Mouse (Mus musculus) urinary bladder, adult 18-20 months (tissue): ENCODE data around the gene Zfand3.

Experiments
- DNase-seq, 2 experiments: peaks; one replicate each; pipeline ENCODE4 v3.0.0; 2022; ENCODE audit warnings: low spot score in 2 of 2, mixed read lengths in 2 of 2

Gene Zfand3

GRCm38 (mm10) chr17:29998566-29999295 is 5.8 kb upstream of the Zfand3 start:
- no peak for DNase-seq

GRCm38 (mm10) chr17:30005103-30005443 is 540 bp downstream of the Zfand3 start:
- peak in 1 of 2 experiments; percentile 50 for DNase-seq

- peak; percentile 10 to 30 for DNase-seq
Measured at GRCm38 (mm10) chr17:30005451-30005941, 963 bp downstream of the Zfand3 start.

- DNase-seq = no peak
Measured at GRCm38 (mm10) chr17:30006877-30007276, 2.3 kb downstream of the Zfand3 start.

- DNase-seq = no peak
Measured at GRCm38 (mm10) chr17:30007883-30008282, 3.4 kb downstream of the Zfand3 start.

- DNase-seq = no peak
Measured at GRCm38 (mm10) chr17:30008392-30008791, 3.9 kb downstream of the Zfand3 start.

GRCm38 (mm10) chr17:30014660-30015059 is 10.1 kb downstream of the Zfand3 start:
- DNase-seq = no peak

GRCm38 (mm10) chr17:30018927-30019610 is 14.5 kb downstream of the Zfand3 start:
- DNase-seq = no peak

- DNase-seq = no peak
Measured at GRCm38 (mm10) chr17:30019942-30020341, 15.4 kb downstream of the Zfand3 start.

GRCm38 (mm10) chr17:30024651-30025050 is 20.1 kb downstream of the Zfand3 start:
- peak in 1 of 2 experiments; percentile 56 for DNase-seq

- no peak for DNase-seq
Measured at GRCm38 (mm10) chr17:30026617-30027016, 22.1 kb downstream of the Zfand3 start.

- DNase-seq = no peak
Measured at GRCm38 (mm10) chr17:30027343-30028029, 23.0 kb downstream of the Zfand3 start.

GRCm38 (mm10) chr17:30029633-30030226 is 25.2 kb downstream of the Zfand3 start:
- no peak for DNase-seq

- DNase-seq = no peak
Measured at GRCm38 (mm10) chr17:30032796-30033195, 28.3 kb downstream of the Zfand3 start.

GRCm38 (mm10) chr17:30033991-30034390 is 29.5 kb downstream of the Zfand3 start:
- no peak for DNase-seq

- no peak for DNase-seq
Measured at GRCm38 (mm10) chr17:30035216-30036005, 30.9 kb downstream of the Zfand3 start.

GRCm38 (mm10) chr17:30043163-30043822 is 38.8 kb downstream of the Zfand3 start:
- DNase-seq = no peak

- no peak for DNase-seq
Measured at GRCm38 (mm10) chr17:30045181-30045580, 40.6 kb downstream of the Zfand3 start.

GRCm38 (mm10) chr17:30046654-30047053 is 42.1 kb downstream of the Zfand3 start:
- no peak for DNase-seq

GRCm38 (mm10) chr17:30051523-30052346 is 47.2 kb downstream of the Zfand3 start:
- DNase-seq = no peak
